Mouse (Mus musculus): Measurements from ENCODE around the gene Ralgapa2.

Ralgapa2 gene

DNA sequence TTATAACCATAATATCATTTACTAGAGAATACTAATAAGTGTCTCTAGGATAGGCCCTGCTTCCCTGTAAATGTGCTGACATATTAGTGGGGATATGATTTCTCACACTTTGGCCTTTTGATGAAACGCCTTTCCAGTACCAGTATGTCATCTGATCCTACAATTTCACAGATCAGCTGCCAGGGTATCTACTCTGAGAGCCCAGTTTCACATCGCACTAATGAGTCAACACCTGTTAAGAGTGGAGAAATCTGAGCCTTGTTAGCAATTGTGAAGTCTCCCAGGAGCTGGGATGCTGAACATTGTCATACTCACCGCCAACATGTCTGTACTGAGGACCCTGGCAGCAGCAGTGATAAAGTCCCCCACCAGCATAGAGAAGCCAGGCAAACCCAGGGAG lies 151.1 kb downstream of the Ralgapa2 start:
- no peak for DNase-seq (ENCODE audit: low spot score in 2 of 2)

DNA sequence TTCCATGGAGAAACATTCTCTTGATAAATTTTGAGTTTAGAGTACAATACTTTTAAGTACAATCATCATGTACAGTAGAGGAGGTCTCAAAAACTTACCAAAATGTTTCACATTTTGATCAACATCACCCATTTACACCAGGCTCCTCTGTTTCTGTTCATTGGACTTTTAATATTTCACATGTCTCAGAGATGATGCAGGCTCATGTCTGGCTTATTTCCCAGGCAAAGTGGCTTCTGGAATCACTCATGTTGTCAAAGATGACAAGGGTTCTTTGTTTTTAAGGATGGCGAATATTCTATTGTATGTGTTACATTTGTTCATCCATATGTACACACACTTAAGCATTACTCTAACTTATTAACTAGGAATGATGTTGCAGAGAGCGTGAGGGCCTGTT lies 152.5 kb downstream of the Ralgapa2 start:
- no peak for DNase-seq (ENCODE audit: low spot score in 2 of 2)

DNA sequence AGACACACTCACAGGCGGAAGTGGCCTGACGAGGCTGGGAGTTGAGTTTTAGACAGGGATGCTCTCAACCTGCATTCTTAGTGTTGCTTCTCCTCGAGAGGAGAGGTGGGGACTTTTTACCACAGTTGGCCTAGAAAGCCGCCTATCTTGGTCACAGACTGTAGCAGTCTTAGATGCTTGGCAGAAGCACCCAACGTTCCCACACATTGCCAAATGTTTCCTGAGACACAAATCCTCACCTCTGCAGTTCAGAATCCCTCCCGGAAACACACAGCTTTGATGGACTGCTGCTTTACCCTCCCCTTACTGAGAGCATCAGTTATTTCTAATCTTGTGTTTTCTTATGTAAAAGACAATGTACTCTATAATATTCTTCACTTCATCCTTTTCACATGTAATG lies 155.6 kb downstream of the Ralgapa2 start:
- no peak for DNase-seq (ENCODE audit: low spot score in 2 of 2)

DNA sequence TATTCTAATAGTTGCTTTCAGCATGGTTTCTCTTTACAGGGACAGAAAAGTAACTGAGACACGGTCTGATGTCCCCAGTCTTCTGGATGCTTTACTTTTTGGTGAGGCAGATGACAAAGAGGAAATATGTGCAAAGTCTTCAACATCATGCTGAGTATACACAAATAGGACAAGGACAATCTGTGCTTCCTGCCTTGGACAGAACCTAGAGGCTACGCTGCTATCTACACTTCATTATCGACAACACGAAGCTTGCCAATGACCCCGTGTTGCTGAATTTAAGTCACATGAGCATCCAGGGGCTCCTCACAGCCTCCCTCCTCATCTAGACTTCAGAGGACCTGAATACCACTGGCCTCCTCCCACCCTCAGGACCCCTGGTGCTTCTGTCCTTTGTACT lies 161.9 kb downstream of the Ralgapa2 start:
- DNase-seq (ENCODE audit: low spot score in 2 of 2) = no peak

DNA sequence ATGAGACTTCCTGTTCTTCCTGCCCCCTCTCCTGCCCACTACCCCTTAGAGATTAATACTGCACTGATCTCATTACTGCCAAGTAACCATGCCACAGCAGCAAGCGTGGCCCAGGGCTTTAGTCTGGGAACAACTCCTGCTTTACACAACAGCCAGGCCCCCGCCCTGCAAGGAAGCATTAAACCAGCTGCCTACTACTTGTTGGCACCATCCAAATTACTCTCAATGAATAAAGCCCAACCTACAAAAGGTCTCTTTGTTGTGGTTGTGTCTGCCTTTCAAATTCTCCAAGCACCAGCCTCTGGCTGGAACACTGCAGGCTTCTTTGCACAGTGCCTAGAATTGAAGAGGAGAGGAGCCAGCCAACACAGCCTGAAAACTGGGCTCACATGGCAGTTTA lies 164.2 kb downstream of the Ralgapa2 start:
- peak; percentile 77 to 83 for DNase-seq (ENCODE audit: low spot score in 2 of 2)

DNA sequence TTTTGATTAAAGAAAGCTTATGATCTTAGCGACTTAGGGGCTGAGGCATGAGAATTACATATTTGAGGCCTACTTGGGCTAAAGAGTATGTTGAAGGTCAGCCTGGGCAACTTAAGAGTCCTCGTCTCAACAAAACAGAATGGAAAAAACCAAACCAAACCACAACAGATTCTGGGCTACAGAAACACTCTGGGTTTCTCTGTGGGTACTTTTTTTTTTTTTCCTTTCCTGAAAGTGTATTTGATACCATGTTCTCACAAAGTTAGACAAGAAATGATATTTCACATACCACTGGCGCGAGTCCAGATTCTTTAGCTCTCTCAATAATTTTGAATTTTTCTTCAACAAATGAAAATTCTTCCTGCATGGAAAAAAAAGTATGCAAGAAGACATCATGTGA lies 172.1 kb downstream of the Ralgapa2 start:
- DNase-seq (ENCODE audit: low spot score in 2 of 2) = no peak

DNA sequence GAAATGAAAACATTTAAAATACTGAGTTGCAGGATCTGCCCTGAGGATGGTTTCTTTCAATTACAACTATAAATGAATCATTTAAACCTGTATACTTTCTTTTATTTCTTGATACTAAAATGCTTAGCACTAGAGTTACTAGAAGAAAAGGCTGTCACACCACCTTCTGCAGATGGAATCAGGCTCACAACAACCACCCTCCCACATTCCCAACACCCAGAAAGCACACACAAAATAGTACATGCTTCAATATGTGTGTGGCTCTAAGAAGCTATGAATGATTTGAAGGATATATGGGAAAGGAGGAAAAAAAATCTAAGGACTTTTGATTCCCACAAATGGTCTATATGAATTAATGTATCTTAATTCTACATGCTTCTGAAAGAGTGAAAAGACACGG lies 174.6 kb downstream of the Ralgapa2 start:
- DNase-seq (ENCODE audit: low spot score in 2 of 2) = no peak

DNA sequence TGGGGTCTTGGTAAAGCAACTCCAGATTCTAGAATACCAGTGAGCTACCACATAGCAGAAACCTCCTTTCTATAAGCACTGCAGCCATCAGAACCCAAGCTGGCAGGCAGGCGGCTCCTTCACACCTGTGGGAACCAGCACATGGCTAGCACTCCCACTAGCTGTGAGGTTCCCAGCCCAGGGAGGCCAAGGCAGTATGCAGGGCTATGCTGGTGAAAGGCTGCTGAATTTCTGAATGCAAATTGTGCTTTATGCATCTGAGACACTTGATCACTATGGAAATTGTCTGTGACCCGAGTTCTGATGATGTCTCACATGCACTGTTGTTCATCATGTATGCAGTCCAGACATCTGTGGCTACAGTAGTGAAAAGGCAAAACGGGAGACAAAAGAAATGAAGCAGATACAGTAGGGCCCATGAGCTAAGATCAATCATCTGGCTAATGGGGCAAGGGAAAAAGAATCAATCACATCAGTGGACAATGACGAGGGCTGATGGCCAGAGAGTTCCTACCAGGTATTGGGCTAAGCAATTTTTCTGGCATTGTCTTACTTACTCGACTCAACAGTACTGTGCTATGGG lies 180.2 kb downstream of the Ralgapa2 start:
- no peak for DNase-seq (ENCODE audit: low spot score in 2 of 2)

DNA sequence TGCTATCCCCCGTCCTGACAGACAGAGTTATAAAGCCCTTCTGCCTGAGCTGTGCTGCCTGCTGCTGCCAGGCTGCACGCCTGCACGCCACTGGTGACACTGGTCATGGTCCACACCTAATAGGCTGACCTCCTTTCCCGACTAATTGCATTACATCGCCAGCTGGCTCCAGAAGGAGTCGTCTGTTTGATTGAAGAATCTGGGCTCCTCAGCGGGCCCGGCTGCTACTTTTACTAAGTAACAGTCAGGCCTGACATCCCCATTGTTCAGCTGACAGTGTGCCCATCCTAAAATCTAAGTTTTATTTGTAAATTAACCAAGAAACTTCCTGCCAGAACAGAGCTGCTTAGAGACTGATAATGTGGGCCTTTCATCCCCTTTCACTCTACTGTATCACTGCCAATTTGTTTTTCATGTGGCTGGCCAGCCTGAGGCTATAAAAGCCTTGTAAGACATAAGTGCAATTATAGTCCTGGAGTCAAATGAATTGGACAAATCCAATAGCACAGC lies 181.3 kb downstream of the Ralgapa2 start:
- DNase-seq (ENCODE audit: low spot score in 2 of 2) = peak; percentile 79 to 89

DNA sequence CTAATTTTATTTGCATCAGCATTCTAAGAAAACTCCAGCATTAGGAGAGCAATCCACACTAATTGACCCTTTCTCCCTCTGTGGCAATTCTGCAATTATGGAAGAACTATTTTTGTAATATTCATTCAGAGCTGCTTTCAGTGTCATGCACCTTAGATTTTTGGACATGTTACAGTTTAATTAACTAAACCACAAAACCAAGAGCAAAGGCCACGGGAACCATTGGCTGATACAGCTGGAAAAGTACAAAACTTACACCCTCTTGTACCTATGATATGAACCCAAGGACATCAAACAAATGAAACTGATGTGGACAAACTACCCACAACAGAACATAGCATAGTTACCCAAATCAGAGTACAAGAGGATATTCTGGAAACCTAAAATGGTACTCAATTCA lies 182.0 kb downstream of the Ralgapa2 start:
- no peak for DNase-seq (ENCODE audit: low spot score in 2 of 2)

DNA sequence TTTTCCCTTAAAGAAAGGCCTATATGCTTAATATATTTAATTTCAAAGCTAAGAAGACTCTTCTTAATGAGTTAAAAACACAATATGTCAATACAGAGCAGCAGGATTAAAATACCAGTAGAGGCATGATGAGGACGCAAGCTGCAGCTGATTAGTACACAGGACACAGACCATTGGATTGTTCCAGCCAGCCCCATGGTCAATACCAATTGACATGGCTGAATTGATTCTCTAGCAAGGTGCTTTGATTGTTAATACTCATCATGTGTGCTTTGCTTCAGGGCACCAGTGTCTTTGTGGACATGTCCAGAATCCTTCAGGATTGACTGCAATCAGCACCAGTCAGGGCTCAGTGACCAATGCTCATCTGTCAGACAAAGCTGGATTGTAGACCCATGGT lies 185.5 kb downstream of the Ralgapa2 start:
- DNase-seq (ENCODE audit: low spot score in 2 of 2) = no peak

DNA sequence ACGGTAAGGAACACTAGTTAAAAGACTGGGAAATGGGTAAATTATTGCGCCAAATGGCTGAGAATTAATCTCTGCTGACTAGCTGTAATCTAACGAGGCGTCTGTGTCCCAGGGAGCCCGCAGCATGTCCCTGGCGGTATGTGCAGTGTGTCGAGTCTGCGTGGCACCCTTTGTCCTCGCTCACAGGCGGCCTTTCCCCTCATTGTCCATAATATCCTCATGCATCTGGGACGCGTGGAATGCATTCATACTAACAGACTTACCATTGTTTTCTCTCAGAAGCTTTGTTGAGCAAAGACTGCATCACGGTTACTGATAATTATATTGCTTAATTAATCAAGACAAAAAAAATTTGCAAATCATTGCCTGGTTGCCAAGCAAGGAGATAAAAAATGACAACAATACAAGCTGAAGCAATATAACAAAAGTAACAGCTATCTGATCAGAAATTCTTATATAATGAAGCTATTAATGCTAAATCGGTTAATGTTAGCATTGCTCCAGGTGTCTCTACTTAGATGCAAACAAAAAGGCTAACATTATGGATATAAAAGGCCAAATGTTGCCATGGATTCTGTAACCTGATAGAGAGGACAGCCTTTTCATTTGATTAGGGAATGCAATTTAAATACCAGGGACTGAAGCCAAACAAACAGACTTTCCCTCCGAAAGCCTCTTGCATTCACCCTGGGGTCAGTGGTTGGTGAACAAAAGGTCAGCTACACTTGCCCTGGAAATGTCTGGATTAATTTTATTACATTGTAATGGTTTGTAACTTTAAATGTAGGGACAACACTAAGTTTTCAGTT lies 187.0 kb downstream of the Ralgapa2 start:
- peak in 1 of 2 experiments; percentile 34 for DNase-seq (ENCODE audit: low spot score in 2 of 2)

DNA sequence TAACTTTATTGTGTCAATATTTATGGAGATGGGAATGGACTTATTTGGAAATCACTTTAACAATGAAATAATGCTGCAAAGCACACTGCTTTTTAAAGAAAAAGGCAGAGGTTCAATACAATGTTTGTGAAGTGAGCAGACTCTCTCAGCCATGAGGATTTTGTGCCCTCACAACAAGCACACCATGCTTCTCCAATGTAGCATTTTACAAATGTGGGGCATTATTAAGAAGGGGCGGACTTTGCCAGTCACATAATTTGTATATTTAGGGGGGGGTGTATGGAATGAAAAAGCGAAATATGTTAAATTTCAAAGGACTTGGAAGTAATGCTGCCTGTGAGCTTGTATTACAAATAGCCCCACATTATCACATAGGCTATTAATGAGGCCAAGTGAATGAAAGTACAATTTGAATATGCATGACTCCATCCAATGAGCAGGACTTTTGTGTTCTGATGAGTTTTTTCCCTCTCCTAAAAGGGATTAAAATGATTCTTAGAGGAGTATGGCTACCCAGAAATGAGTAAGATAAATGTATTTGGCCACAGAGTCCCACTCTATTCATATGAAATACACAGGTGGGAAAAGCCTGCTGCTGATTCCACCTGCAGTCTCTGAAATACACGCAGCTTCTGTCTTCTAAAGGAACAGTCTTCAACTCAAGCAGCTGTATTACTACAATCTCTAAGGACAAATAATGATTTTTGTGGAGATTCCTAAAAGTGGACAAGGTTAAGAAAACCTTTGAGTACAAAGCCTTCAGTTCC lies 187.8 kb downstream of the Ralgapa2 start:
- DNase-seq (ENCODE audit: low spot score in 2 of 2) = no peak

DNA sequence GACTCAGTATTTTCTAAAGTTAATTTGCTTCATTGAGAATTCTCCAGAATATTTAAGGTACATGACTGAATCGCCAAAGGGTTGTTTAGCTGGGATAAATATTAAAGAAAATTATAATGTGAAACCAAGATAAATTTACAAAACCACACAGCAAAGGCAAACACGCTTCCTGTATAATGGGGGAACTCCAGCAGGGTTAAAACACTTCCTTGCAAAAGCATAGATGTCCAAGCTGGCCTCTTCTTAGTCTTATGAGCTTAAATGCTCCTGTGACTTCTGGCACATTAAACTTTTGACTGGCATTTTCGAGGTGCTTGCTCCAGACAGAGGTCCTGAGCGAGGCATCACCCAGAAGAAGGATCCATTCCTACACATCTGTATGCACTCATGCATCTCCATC lies 188.6 kb downstream of the Ralgapa2 start:
- DNase-seq (ENCODE audit: low spot score in 2 of 2) = no peak

DNA sequence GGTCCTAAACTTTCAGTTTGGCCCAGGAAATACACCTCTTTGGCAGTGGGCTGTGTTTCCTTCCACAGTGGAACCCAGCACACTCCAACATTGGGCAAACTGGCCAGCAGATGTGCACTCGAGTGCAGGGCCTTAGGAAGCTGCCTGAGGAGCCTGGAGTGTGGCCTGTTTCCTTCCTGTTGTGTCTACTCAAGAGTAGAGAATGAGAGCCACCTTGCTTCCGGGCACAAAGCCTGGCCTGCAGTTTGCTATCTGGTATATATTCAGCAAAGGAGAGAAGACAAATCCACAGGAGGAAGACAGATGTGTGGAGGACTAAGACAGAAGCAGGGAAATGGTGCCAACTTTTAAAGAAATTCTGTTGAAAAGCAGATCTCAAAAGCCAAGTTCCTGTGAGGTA lies 189.4 kb downstream of the Ralgapa2 start:
- DNase-seq (ENCODE audit: low spot score in 2 of 2) = no peak

DNA sequence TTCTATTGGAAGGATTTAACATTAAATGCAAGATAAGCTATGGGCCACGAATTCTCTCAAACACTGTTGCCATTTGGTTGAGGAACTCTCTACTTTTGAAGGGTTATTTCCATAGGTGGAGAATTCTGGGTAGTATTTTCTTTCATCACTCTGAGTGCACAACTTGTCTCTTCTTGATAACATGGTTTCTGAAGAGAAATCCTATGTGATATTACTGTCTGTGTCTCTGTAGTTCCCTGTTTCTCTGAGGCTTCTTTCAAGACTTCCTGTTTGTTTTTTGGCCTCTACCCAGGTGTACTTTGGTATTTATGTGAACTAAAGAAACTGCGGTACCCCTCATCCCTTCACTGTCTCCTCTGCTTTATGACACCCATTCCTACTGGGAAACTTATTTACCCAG lies 190.1 kb downstream of the Ralgapa2 start:
- no peak for DNase-seq (ENCODE audit: low spot score in 2 of 2)

DNA sequence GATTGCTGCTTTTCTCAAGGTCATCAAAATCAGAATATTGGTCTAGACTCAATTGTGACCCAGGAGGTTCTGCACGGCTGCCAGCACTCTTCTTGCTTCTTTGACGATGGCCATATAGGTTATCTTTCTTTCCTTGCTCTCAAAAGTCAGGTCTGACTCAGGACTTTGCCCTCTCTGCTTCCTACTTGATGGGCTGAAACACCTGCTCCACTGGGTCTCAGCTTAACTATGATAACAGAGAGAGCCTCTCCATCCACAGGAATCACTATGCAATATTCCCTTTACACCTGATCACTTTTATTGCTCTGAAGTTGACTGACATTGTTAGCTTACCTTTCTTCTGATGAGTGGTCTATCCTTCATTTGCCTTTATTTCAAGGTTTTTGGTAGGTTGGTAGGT lies 191.5 kb downstream of the Ralgapa2 start:
- no peak for DNase-seq (ENCODE audit: low spot score in 2 of 2)

DNA sequence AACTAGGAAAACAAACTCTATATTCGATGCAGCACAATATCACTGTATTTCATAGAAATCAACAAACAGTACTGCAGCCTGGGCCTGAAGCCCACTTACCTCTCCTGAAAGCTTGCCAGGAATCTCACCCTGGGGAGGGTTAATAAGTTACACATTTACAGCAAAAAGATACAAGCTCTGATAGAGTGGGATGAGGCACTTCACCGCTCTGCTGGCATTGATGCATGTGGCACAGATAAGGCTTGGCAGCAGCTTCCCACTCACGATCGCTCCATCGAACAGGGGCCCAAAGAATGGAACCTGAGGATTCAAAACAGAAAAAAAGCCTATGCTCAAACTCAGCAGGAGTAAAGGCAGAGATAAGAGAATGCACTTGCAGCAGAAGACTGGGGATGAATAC lies 197.4 kb downstream of the Ralgapa2 start:
- no peak for DNase-seq (ENCODE audit: low spot score in 2 of 2)

DNA sequence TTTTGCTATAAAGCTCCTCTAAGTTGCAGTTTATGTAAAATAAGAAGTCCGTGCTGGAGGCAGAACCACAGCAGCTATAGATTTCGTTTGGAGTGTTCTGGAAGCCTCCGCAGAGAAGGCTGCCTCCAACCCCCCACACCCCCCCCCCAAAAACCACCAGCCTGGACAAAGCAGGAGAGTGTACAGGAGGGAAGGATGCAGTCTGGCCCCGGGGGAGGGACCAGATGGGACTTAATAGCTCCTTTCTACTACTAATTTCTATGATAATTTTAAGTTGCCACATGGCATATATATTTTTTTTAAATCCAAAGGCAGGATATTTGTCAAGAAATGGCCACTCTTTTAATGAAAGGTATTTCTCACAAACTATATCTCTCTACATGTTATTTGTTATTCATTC lies 198.3 kb downstream of the Ralgapa2 start:
- no peak for DNase-seq (ENCODE audit: low spot score in 2 of 2)

DNA sequence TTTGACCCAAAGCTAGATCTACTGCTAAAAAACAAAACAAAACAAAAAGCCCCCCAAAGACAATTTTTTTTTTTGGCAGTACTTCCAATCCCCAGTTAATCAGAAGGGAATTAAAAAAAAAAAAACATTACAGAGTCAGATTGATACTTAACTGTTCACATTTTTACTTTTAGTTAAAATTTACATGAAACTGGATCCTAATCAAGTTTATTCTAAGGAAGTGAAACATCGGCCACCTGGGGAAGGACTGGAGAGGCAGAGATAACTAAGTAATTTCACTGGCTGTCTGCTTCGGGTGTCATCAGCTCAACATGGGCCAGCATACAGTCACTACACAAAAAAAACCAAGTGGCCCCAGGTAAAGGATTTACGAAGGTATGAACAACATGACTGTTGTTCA lies 201.4 kb downstream of the Ralgapa2 start:
- DNase-seq (ENCODE audit: low spot score in 2 of 2) = no peak

DNA sequence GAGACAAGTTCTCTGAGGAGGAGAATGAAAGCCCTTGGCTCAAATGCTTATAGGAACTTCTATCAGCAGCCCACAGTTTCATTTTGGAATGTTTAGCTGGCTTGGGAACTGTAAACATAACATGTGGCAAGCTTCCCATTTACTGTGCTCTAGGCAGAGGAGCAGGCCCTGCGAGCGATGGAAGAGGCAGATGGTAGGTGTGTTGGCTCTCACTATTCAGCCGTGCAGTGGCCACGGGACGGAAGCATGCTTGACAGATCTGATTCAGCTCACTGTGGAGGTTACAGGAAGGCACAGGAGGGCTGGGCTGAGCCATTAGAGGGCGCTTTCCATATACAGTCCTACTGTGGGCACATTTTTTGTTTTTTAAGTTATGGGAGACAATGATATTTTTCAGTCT lies 201.9 kb downstream of the Ralgapa2 start:
- DNase-seq (ENCODE audit: low spot score in 2 of 2) = no peak

DNA sequence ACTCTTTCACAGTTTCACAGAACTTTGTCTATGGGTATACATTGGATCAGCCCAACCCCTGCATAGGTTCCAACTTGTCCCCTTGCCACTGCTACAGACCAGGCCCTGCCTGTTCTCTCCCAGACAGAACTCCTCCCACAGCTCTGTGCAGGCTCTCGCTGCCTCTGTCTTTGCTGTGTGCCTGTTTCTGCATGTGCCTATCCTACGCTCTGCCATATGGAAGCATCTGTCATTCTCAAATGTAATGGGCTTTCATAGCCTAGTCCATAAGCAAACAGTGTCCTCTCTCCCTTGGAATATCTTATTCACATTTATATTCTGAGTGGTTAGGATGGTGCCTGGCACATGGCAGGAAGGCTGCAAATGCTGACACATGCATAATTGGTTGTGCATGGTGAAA lies 202.7 kb downstream of the Ralgapa2 start:
- DNase-seq (ENCODE audit: low spot score in 2 of 2) = no peak

DNA sequence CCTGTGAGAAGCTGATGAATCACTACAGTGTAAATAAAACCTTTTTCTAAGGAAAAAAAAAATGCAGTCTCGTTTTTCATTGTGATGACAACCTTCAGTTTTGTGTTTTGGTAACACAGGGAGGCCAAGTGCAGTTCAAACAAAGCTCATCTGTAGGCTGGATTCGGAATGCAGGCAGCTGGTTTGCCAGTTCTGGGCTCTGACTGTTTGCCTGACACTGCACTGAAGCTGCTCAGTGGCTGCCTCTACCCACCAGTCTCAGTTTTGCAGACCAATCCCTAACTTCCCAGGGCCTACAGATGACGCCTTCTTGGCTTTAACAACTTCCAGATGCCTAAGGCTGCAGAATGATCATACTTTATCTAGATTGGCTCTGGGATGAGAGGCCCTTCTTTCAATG lies 205.1 kb downstream of the Ralgapa2 start:
- no peak for DNase-seq (ENCODE audit: low spot score in 2 of 2)
